Mouse (Mus musculus): Measurements from ENCODE around the gene Adarb1.

Adarb1 gene

DNA sequence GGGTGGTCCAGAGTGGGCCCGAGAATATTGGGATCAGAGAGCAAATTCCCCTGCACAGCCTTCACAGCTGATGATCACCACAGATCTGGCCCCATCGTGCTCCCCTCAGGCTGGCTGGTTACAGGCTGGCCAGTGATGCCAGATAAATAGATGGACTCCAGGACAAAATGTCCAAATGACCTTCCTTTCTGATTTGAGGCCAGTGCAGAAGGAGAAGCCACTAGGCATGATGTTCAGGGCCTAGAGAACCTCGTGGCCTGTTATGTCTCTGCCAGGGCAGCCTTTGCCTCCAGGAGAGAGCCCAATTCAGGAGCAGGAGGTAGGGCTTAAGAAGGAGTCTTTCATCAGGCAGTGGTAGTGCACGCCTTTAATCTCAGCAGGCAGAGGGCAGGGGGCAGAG is 17.3 kb upstream of the Adarb1 start:
- no peak for DNase-seq (ENCODE audit: low spot score in 2 of 2)

DNA sequence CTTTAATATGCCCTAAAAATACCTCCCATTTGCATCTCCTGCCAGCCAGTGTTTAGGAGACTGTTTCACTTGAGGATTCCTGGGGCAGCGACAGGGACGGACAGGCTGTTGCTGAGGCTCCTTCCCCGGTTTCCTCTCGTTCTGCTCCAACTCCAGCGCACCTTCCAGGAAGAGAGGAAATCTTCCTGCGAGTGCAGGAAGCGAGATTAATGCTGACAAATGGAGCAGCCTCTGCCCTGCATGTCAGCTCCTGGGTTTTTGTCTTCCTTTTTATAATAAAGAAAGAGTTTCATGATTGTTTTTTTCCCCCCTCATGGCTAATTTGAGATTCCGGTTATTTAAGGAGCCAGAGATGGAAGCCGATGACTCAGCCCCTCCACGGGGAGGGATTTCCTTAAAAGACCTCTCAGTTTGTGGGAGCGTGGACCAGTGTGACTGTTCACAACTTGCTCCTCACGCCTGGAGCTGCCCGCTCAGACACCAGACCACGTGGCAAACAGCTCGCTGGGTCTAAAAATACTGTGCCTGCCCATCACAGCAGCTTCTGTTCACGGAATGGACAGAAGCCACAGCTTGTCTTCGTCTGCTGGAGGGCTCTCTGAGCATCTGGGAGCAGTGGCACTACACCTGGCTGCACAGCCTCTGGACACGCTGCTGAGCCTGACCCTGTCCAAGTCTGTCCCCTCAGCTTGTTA is 16.5 kb upstream of the Adarb1 start:
- peak in 1 of 2 experiments; percentile 17 for DNase-seq (ENCODE audit: low spot score in 2 of 2)

DNA sequence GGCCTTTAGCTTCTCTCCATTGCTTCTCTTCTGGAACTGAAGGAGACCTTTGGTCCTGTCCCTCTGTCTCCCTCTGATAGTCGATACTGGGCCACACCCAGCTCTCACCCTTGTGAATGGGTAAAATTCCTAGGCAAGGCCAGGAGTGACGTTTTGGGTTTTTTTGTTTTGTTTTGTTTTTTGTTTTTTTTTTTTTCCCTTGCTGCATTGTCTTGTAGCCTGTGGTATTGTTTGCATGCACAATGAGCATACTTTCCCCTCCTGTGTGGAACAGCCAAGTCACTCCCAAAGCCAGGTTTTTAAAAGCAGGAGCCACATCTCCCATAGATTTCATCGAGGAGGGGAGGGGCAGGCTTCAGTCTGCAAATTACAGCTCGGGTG is 16.0 kb upstream of the Adarb1 start:
- no peak for DNase-seq (ENCODE audit: low spot score in 2 of 2)

DNA sequence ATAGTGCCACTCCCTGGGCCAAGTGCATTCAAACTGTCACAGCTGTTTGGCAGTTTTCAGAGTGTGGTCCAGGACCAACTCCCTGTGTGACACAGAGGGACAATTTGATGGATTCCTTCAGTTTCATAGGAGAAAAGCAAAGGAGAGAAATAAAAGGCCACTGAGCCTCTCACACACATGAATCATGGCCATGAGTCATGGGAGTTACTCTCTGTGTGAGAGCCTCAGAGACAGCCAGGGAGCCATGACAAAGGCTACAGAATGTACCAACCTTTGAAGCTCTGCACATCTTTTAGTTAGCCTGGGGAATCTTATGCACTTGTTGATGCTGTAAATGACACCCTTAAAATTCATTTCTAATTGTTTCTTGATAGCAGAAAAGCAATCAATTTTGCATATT is 12.7 kb upstream of the Adarb1 start:
- no peak for DNase-seq (ENCODE audit: low spot score in 2 of 2)

DNA sequence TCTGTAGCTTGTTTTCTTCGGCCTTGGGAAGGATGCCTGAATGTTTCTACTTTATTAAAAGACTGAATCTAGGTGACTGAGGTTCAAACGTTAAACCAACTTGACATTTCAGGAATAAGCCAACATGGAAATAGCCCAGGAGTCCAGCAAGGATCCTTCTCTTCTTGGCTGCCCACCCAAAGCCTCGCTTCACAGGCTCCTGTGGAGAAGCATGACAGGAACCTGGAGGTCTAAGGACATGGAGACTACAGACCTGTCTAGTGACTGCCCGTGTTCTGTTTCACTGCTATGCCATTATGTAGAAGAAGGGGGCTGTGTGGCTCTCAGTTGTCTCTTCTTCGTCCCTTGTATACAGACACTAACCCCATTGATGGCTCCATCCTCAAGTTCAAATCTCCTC is 11.9 kb upstream of the Adarb1 start:
- no peak for DNase-seq (ENCODE audit: low spot score in 2 of 2)

DNA sequence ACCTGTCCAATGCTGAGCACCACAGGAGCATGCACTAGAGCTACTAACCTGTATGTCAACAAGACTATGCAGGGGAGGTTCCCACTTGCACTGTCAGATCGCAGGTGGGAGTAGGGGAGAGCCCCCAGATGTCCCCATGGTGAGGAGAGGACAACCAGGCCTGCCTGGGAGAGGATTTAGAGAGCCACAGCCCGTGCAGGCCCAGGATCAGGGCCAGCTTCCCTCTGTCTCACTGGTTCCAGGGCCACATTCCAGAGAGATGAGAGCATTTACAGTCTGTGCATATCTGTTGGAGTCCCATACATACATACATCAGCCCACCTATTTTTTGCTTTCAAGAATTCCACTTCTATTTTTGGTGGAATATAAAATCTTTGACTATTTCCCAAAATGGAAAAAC is 9.5 kb upstream of the Adarb1 start:
- DNase-seq (ENCODE audit: low spot score in 2 of 2): no peak

DNA sequence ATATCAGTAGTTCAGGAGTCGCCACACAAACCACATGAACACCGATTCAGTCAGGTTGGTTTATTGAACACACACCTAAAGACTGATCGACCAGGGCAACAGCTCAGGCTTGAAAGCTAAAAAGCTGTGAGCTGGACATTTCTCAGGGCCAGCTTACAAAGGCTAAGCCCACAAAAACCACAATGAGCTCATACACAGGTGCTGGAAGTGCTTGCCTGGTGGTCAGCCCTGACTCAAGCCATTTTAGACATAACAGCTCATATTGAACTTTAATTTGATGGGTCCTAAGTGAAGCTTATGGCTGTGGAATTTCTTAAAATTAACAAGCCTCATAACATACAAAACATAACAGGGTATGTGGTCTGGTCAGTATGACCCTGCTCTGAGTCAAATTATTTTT is 2.1 kb upstream of the Adarb1 start:
- DNase-seq (ENCODE audit: low spot score in 2 of 2): no peak

DNA sequence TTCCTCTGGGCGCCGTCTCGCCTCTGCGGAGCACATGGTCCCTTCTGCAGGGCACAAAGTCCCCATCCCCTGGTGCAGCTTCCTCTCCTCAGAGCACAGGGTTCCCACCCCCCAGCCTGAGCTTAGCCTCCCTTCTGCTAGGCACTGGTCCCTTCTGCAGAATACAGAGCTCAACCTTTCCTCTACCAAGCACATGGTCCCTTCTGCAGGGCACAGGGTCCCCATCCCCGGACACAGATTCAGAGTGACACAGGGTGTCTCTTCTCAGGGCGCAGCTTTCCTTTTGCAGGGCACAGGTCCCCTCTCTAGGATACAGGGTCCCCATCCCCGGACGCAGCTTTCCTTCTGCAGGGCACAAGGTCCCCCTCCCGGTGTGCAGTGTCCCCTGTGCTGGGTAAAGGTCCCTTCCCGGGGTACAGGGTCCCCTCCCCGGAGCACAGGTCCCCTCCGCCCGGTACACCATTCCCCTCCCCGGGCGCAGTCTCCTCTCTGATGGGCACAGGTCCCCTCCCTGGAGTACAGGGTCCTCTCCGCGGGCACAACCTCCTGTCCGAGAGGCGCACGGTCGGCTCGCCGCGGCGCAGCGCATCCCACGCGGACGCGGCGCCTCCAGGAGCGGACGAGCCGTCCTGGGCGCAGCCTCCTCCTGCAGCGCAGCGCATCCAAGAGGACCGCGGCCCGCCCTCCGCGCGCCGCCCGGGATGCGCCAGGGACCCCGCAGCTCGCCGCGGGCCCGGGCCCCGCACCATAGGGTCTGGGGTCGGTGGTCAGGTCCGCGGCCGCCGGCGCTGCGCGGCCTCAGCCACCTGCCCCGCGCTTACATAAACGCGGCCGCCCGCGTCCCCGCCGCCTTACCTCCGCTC is 599 bp downstream of the Adarb1 start:
- no peak for DNase-seq (ENCODE audit: low spot score in 2 of 2)

DNA sequence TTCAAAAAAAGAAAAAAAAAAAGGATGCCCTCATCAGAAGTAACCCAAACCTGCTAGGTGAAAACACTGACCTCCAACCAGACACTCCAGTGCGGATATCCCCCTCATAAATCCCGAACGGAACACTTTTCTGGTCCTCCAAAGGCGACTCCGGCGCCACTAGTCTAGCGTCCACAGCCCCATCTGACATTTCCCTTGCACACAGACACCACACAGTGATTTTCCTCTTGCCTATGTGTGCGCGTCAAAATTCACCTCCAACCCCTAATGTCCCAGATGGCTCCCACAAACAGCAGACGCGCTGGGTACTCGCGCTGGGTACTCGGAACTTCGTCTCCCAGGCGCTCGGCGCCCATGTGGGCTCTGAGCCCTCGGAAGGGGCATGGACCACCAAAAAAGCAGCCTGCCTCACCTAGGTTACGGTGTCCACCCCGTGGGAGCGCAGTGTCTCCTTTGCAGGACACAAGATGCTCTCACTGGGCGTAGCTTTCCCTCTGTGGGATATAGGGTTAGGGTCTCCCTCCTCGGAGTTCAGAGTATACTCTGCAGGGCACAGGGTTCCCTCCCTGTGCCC is 1.3 kb downstream of the Adarb1 start:
- no peak for DNase-seq (ENCODE audit: low spot score in 2 of 2)

DNA sequence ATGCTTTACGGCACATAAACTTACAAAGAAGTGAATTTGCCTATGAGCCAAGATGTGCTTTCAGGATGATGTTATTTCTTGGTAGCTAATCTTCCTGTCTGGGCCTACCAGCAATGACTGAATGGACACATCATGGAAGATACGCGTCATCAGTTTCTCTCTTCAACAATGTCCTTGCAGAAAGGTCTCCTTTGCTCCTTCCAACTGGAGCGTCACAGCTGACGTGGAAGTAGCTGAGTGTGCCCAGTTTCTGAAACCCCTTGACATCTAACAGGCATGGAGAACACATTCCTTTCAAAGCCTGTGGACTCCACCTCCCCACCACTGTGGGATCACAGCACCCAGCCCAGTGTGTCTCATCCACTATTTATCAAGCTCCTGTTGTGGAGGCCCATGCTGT is 2.2 kb downstream of the Adarb1 start:
- DNase-seq (ENCODE audit: low spot score in 2 of 2): no peak

DNA sequence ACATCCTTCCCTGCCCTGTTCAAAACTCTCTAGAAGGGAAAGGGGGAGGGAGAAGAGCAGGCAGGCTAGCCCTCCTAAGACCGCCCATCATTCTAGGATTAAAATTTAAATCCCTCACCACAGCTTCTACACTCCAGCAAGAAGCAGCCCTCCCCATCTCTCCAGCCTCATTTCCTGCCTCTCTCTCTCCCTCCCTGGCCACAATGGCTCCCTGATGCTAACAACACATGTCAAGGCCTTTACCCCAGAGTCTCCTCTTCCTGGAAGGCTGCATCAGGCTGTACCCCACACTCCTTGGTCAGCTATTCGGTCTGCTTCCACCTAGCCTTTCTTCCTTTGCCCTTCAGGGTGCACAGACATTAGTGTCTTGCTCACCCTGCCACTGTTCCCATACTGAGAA is 4.3 kb downstream of the Adarb1 start:
- no peak for DNase-seq (ENCODE audit: low spot score in 2 of 2)

DNA sequence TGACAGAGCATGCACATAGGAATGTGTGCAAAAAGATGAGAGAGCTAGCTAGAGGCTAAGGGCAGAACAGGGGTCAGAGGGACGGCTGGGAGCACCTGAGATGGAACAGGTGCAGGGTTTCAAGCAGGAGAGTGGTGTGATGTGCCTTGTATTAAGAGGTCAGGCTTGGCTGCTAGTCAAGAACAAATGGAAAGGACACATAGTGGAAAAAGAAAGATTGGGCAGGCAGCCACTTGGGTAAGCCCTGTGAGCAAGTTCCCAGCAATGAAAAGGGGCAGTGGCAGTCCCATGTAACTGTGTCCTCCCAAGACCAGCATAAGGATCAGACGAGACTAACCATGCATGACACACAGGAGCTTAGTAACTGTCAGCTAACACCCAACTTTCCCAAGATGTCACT is 8.9 kb downstream of the Adarb1 start:
- DNase-seq (ENCODE audit: low spot score in 2 of 2): no peak

DNA sequence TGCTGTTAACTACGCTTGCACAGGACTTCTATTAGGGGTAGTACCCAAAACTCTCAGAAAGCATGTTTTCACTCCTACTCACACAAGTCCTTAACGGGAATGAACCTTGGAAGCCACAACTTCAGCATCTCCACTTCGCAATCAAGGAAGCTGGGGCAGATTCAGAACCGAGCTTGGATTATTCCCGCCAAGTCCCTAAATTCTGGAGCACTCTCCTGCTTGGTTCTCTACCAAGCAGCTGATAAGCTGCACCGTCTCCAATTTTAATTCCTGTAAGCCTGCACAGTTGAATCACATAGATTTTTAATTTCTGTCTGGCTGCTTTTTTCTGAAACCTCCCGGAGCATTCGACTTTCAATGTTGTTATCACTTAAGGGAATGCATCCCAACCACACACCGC is 9.8 kb downstream of the Adarb1 start:
- no peak for DNase-seq (ENCODE audit: low spot score in 2 of 2)

DNA sequence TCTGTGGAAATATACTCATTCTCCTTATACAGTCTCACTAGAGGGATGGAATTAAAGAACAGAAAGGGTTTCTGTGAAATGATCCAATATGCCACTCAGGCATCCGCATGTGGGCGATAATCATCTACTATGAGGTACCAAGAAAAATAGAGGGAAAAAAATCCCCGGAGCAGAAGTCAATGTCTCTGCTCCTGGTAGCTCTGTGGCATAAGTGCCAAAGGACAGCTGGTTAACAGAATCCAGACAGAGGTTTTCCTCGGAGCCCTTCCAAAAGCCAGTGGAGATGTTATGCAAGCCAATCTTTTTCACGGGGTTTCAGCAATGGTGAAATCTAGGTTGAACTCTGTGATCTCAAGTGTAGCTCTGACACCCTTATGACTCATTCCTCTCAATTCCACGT is 11.6 kb downstream of the Adarb1 start:
- no peak for DNase-seq (ENCODE audit: low spot score in 2 of 2)

DNA sequence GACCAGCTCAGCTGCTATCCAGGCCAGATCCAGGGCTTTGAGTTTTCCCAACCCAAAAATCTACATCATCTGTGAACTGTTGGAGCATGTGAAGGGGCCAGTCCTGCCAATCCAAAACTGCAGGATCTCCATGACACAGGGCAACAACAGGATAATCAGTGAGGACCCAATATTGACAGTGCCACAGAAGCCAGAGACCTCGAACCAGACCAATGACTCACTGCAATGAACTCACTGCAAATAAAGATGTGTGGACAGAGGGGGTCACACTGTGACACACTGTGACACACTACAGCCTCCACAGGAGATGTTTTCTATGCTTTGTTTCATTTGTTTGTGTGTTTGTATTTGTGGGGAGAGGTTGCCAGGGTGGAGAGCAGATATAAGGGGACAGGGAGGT is 15.6 kb downstream of the Adarb1 start:
- no peak for DNase-seq (ENCODE audit: low spot score in 2 of 2)

DNA sequence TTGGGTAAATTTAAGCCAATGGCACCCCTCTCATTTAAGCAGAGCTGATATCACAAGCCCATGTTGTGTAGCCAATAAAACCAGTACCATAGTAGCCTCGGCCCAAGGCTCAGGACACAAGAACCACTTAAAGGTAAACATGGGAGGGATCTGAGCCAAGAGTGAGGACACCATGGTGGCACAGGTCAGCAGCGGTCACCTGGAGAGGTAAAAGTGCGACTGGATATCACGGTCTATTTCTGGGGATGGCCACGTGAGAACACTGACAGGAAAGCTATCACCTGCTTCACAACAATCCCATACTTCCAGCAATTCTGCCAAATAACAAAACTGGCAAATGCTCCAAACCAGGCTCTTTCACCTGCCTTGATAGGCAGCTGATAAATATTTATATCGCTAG is 17.0 kb downstream of the Adarb1 start:
- DNase-seq (ENCODE audit: low spot score in 2 of 2): no peak

DNA sequence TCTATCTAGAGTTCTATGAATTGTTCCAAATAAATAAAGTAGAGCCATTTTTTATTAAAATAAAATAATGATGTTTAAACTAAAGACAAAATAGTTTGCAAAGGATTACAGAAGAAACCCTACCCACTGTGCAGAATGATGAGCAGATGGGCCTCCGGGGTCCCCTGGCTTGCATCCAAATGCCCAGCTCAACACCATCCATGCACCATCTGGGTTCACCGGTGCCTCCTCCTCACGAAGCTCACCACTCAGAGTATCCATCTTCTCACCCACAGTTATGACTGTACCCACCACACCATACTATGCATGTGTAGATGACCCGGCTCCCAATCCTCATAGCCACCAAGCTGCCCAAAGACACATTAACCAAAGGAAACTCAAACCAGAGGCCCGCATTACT is 18.1 kb downstream of the Adarb1 start:
- peak in 1 of 2 experiments; percentile 70 for DNase-seq (ENCODE audit: low spot score in 2 of 2)

DNA sequence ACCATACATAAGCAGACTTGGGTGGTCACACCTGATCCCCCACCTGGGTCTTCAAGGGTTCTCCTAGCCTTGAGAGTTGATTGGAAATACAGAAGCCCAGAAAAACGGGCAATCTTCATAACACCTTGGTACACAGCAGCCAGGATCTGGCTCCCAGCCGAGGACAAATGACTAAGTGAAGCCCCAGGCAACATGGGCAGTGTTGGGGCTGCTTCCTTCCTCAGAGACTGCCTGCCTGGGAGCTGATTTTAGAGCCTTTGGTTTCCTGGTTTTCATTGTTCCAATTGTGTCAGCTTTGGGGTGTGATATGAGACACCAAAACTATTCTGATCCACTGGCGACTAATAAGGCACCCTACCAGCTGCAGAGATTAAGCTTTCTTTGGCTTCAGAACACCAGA is 20.0 kb downstream of the Adarb1 start:
- DNase-seq (ENCODE audit: low spot score in 2 of 2): no peak

DNA sequence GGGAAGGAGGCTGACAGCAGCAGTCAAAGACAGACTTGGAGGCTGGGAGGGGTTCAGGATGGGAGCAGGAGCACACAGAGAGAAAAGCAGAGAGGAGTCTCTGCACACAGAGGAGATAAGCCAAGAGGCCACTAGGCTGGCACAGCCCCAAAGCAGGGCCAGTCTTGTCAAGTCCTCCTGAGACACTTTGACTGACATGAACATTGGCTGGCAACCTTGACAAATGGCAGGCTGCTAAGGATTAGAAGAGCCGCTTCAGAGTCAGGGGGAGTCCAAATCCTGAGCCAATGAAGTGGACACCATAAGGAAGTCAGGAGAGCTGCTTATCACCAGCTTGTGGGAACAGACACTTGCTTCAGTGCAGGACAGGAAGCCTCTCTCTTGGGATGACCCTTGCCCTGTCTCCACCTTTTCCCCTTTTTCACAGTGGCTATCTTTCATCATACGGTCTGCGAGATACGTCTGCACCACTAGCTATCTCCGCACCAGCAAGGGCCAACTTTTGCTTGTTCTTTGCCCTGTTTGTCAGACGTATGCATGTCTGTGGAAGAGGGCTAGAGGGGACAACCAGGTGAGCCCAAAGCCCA is 20.9 kb downstream of the Adarb1 start:
- DNase-seq (ENCODE audit: low spot score in 2 of 2): peak in 1 of 2 experiments; percentile 71

DNA sequence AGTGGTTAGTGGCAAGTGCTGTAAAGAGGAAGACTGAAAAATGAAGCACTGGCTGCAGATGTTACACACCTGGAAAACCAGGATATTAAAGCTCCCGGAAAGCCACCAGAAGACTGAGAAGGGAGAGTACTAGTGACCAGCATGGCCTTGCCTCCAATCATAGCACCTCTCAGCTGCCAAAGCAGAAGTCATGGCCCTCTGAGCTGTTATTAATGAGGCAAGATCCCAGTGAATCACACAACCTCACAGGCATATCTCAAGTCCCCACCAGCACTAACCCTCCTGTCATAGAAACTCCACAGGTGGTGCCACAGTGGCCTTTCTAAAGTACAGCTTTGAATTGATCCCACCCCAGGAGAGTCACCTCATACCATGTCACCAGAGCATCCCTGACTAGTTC is 22.1 kb downstream of the Adarb1 start:
- no peak for DNase-seq (ENCODE audit: low spot score in 2 of 2)

DNA sequence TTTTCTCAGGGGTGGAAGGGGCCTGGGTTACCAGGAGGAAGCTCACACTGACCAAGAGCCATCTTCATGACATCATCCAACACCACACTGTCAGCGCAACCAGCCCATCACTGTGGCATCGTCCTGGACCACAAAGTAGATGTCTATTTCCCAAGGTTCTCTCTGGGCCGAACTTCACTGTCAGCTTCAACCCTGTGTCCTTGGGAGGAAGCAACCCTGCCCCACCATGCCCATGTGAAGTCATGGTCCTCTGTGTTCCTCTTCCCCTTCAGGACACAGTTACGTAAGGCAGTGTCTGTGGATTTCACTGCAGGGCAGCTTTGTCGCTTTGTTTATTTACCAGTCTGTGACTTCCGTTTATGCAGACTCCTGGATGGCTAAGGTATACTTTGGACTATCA is 27.0 kb downstream of the Adarb1 start:
- DNase-seq (ENCODE audit: low spot score in 2 of 2): no peak

DNA sequence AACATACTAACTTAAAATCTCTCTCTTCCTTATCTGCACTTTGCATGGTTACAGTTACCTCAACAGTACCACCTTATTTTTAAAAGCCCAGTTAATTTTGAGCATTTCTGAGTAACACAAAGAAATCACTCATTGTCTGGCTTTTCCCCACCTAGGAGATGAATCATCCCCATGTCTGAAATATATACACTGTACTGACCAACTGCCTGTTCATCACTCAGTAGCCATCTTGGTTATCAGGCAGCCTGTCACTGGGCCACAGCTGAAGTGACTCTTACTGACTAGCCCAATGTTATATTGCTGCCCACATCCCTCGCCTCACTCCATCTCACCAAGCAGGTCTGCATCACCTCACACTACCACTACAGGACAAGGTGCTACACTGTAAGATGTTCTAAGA is 30.5 kb downstream of the Adarb1 start:
- DNase-seq (ENCODE audit: low spot score in 2 of 2): no peak

DNA sequence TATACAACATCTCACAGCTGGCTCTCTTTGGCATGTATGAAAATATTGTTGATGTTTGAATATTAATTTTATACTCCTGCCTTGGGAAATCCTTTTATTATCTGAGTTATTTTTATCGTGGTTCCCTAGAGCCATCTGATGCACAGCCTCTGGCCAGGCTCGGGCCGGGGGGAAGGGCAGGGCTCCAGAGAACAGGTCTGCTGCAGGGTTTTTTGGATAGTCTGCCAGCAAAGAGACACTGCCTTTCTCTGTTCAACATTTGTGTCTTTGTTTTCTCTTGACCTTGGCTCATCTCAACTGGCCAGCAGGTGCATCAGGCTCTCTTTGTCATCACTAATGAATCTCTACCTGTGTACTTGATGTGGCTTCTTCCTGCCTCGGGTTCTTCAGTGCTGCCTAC is 32.3 kb downstream of the Adarb1 start:
- DNase-seq (ENCODE audit: low spot score in 2 of 2): no peak

Data from cerebellum, postnatal 4 days (tissue).